Mouse (Mus musculus) frontal cortex, postnatal 10 days (tissue): ENCODE data around the gene Ndufc2.

Experiments used
- DNase-seq, 2 experiments: peaks; one replicate each; pipeline ENCODE4 v3.0.0; 2022; ENCODE audit warnings: low spot score in 2 of 2, mixed read lengths in 1 of 2

The Ndufc2 gene

GRCm38 (mm10) chr7:97387561-97388147 lies 12.1 kb upstream of the Ndufc2 start:
- no peak for DNase-seq

DNA sequence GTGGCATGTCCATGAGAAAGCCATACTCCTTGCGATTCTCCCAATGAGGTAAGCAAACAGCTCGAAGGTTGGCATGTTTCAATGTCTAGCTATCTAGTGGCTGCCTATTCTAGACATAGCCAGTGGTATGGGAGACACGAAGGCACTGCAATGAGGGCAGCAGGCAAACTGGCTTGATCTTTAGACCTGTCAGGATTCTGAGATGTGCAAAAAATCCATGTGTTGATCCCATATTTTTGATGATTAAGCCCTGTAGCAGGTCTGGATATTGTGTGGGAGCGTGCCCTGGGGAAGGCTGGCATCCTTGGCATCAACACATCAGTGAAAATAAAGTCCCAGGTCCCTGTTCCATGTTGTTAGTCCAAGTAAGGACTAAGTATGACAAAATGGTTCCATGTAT lies 11.3 kb upstream of the Ndufc2 start:
- no peak for DNase-seq

DNA sequence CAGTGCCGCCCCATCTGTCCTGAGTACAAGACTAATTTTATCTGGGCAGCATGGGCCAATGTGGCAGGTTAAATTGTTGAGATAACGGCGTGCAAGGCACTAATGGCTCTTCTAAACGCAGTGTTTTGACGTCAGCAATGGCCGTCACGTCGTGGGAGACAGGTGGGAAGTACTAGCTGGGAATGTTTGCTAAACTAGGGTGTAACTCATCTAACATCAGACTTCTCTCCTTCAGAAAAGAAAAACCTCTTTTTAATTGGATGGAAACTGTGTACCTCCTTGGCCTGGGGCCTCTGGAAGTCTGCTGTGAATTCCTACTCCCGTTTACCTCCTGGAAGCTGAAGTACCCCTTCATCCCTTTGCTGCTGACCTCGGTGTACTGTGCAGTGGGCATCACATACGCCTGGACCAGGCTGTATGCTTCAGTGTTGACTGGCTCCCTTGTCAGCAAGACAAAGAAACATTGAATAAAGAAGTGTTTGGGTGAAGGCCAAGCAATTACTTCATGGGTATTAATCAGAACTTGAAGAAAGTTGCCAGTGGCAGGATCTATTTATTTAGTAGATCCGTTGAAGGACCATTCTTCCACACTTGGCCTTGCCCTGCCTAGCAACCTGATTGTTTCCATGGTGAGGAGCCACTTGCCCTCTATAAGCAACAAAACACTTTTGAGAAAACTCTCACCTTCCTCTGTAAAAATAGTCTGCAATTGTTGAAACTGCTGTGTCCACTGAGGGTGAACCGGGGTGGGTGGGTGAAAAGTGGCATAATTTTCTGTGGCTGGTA lies 8.3 kb upstream of the Ndufc2 start:
- DNase-seq = no peak

DNA sequence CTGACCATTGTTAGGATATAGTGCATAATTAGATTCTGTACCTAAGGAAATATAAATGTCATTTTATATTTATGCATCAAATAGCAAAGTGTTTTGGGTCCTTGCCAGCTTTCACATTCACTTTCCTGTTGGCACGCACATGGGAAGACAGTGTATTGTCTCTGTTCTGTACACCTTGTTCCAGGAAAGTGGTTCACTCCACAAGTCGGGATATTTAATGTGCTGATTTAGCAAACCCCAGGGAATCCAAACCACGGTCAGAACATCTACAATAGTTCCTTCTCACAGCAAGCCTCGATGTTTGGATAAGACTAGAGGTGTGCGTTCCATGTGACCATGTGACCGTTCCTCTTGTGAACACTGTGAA lies 7.7 kb upstream of the Ndufc2 start:
- no peak for DNase-seq

DNA sequence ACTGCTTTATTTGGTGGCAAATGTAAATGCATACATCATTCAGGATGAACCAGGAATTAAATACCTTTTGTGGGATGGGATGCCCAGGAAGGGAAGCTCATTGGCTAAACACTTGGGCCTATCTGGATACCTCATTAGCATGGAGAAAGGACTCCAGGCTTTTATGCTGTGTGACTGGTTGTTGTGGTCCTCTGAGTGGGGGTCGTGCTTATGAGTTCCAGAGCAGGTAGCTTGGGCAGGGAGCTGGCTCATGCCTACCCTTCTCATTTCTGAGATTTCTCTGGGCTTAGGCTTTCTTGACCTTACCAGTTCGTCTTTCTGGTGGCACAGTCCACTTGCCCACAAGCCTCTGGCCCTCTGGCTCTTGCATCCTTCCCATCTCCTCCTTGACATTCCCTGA lies 5.4 kb upstream of the Ndufc2 start:
- DNase-seq = no peak

DNA sequence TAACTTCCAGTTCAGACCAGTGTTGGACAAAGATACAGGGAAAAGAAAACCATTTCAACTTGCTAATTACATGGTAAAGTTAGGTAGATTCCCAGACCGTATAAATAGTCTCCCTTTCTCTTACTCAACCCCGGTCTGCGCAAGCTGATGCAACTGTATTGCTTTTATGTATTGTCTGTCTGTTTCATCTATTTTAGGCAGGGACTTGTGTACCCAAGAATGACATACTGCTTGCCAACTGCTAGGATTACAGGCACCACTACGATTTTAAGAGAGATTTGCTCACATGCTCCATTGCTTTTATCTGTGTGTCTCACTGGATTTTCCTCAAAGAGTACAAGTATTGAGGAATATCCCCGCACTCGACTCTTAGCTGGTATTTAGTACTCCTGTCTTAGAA lies 860 bp upstream of the Ndufc2 start:
- DNase-seq = no peak

DNA sequence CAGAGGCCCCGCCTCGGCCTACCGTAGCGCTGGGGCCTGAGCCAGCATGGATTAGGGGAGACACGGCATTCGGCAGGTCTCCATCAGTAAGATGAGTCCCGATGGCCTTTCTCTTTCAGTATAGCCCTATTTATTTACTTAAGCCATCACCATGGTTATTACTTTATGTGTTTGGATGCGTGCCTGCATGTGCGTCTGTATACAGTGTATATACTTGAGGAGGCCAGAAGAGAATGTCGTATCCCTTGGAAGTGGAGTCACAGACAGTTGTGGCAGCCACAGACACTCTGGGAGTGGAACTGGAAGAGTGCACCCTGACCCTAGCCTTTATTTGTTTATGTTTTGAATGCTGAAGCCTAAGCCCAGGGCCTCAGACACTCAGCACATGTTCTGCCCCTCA lies 7.3 kb downstream of the Ndufc2 start:
- DNase-seq = no peak

DNA sequence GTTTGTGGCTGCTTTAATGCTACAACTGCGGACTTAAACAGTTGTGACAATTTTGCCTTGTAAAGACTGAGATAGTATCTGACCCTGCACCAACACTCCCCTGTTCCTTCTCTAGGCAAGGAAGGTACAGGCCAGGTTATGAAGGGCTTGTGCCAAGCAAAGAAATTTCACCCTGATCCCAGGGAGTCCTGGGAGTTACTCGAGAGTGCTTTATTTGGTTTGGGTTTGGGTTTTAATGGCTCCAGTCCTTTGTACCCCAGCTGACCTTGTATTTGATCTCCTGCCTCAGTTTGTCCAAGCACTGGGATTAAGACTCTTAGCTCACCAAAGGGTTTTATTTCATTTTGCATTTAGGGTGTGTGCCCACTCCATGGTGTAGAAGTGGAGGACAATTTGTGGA lies 11.3 kb downstream of the Ndufc2 start:
- DNase-seq = no peak

DNA sequence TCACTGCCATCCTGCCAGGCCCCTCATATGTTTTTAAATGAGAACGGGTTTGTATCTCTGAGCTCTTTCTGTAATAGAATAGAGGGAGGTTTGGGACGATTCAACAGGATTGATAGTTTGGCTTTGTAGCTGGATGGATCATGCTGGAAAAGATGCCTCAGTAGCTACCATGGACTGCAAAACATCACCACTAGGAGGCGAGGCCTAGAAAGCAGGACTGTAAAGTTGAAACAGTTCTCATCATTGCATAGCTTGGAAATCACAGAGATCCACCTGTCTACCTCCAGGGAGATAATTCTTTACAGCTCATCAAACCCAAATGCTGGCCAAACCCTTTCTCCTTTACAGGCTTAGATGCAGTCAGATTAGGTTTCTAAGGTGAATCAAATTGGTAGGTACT lies 11.8 kb downstream of the Ndufc2 start:
- DNase-seq = no peak

GRCm38 (mm10) chr7:97413981-97414380 lies 14.2 kb downstream of the Ndufc2 start:
- no peak for DNase-seq

GRCm38 (mm10) chr7:97414426-97414825 lies 14.6 kb downstream of the Ndufc2 start:
- DNase-seq = no peak

GRCm38 (mm10) chr7:97414915-97415687 lies 15.3 kb downstream of the Ndufc2 start:
- no peak for DNase-seq

DNA sequence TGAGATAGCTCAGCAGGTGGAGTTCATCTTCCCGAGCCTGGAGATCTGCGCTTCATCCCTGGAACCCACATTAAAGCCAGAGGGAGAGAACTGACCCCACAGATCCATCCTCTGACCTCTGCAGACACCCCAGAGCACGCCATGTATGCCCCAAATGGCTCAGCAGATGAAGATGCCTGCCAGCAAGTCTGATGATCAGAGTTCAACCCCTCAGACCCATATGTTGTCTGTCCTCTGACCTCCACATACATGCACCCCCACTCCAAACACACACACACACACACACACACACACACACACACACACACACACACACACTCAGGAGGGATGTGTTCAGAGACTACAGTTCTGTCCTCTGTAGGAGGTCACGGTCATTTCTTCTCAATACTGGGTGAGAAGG lies 16.7 kb downstream of the Ndufc2 start:
- no peak for DNase-seq

DNA sequence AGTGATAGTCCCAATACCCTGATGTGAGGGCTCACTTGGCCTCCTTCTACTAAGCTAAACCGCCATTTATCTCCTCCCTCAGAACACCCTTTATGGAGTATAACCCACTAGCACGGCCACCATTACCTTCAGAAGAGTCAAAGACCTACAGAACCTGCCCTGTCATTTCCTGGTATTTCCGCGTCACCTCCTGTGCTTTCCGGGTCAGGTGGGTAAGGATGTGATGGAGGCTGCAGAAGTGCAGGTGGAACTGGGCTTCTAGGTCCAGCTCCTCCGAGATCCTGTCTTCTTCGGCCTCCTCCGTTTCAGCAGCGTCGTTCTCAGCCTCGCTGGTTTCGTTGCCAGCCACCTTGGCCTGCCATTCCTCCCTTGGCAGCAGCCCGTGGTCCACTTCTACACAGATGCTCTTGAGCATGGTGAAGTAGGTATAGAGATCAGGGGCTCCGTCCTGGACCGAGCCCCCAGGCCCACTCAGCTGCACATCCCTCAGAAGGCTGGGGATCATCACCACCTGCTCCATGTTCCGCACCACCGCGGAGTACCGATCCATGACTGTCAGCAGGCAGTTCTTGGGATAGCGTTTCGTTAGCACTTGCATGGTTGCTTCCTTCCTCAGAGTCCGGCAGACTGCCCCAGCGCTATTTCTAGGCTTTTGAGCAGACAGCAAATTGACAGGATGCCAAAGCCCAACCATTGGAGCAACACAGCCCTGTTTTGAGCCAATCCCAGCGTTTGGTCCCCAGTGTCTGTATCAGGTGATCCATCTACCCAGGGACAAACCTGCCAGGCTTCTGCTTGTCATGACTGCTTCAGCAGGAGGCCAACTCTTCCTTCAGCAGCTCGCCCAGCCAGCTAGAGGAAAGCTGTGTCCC lies 17.3 kb downstream of the Ndufc2 start, which contains the start of gene Thrsp:
Gene Thrsp (minus strand): TSS at position 825 of the 872 bp plus-strand sequence.
- DNase-seq = peak; percentile 61 to 71

DNA sequence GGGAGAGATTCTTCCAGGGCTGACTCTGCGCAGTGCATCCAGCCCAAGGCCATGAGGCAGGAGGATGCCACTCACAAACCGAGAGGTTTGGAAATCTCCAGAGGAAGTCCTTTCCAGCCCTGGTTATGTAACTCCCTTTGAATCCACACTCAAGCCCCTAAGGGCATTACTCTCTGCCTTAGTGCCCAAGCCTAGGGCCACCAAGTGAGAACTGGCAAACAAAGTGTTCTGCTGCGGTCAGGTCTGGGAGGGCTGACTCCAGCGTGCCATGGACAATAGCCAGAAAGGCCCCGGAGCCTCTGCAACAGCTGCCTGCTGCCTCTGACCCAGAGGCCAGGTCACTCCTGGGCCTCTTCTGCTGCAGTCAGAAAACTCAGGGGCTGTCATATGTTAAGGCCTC lies 18.9 kb downstream of the Ndufc2 start:
- no peak for DNase-seq

- no peak for DNase-seq
These were observed 19.4 kb downstream of the Ndufc2 start for GRCm38 (mm10) chr7:97419163-97419562.

- no peak for DNase-seq
These were observed 20.6 kb downstream of the Ndufc2 start for GRCm38 (mm10) chr7:97420406-97420805.

GRCm38 (mm10) chr7:97420958-97421651 lies 21.3 kb downstream of the Ndufc2 start:
- no peak for DNase-seq

DNA sequence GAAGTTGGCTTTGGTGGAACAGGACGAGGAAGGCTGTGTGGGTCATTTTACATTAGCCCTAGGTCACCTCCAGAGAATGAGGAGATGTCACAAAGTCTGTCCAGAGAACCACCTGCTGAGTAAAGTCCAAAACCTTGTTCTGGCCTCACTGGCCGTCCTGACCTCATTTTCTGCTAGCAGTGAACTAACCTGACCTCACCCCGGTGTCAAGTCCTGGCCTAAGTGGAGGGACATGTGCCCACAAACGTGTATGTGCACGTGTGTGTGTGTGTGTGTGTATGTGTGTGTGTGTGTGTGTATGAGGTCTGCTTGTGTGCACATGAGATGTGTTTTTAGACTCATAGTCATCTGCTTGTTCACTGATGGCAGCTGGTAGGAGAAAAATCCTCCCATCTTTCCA lies 24.0 kb downstream of the Ndufc2 start:
- no peak for DNase-seq

DNA sequence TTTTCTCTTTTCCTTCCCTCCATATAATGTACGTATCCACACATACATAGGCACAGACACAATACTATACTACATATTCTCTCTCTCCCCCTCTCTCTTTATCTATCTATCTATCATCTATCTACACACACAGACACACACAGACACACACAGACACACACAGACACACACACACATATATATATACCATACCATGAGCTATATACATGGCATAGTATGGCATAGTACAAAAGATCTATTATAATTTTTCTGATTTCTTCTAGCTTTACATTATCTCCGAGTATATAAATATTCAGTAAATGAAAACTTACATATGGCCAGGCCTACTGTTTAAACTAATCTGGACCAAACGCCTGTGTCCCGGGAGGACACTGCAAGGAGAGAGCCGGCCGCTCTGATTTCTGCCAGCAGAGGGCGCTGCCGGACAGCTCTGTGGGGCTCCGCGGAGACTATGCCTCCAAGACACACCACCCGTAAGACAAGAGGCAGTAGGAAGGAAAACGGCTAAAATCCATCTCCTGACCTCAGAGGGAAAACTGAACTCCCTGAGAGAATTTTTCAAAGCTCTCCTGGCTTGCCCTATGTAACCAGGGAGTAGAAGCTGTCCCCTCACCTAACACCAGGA lies 24.9 kb downstream of the Ndufc2 start:
- DNase-seq = peak in 1 of 2 experiments; percentile 83

DNA sequence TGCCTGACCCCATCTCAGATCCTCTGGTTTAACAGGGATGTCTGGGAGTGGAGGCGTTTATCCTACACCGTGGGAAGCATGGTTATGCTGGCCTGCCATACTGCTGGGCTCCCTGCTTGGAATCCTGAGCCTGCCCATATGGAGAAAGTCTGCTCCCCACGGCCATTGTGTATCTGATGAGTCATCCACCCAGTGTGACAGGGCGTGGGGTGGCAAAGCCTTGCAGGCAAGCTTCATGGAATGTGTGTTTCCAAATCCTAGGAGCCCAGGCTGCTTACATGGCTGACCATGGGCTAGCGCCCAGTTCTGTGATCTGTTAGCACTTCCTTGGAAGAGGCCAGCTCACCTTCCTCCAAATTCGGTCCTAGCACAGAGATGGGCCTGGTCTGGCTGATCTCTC lies 26.8 kb downstream of the Ndufc2 start:
- no peak for DNase-seq
